ENCODE assay signal across 21 mouse cellular contexts in genomic region chr8:87467906-87468305, GRCm38 (mm10). TPM values are rescaled to one million over a fixed set of nuclear protein-coding genes. Genes with fewer than 3 reads are reported as not detected.
DNase-seq lines count a peak whose midpoint lies in the region; ATAC-seq and TF ChIP-seq lines count a peak whose summit lies in the region.
"Had no signal": no experiment of that assay in that cellular context is flagged by ENCODE, and none has a peak within 500 bp of the region (broad histone marks: within the 10 kb centered on the region; RNA-seq: fewer than 3 reads in every experiment).

No protein-coding gene starts in this region.

- H3K4me3 ChIP-seq in hindbrain, embryonic 10.5 days = no peak overlapping the region
- no peak overlapping the region for H3K4me3 ChIP-seq in midbrain, embryonic 16.5 days (ENCODE audit: low read depth, low read length)
- no peak overlapping the region for H3K4me3 ChIP-seq in intestine, postnatal 0 days (ENCODE audit: low read depth, low read length)
- H3K4me3 ChIP-seq: gastrocnemius, adult 2 months; heart, adult 2 months had no signal

- DNase-seq in heart, adult 11 months = peak; percentile 79
- no peak for DNase-seq in heart, postnatal 25 days (ENCODE audit: low spot score)
- peak; percentile 30 for DNase-seq in ZHBTc4 (ENCODE audit: low read depth, low spot score)
- DNase-seq in hindbrain, embryonic 10.5 days (ENCODE audit: low spot score) = peak; percentile 7
- DNase-seq in adrenal gland, adult 18-20 months (ENCODE audit: low spot score in 2 of 2) = no peak
- DNase-seq in testis, postnatal 10 days (ENCODE audit: low spot score) = no peak
- DNase-seq: adrenal gland, postnatal 14 days; gastrocnemius, adult 2 months; heart, adult 2 months; layer of hippocampus, adult 9-11 months; liver; lung, adult 2 months; right cerebral cortex, postnatal 14 days had no signal

- no peaks in the 10 kb centered on the region for H3K9me3 ChIP-seq in hindbrain, embryonic 10.5 days
- H3K9me3 ChIP-seq in midbrain, embryonic 16.5 days (replicated peaks; ENCODE audit: control insufficient read depth, low read length, poor library complexity, severe bottlenecking) = no peaks in the 10 kb centered on the region
- no peaks in the 10 kb centered on the region for H3K9me3 ChIP-seq in intestine, postnatal 0 days (ENCODE audit: control insufficient read depth)

- no peaks in the 10 kb centered on the region for H3K36me3 ChIP-seq in hindbrain, embryonic 10.5 days
- H3K36me3 ChIP-seq in midbrain, embryonic 16.5 days (ENCODE audit: control insufficient read depth, insufficient read depth, low read length) = no peaks in the 10 kb centered on the region
- H3K36me3 ChIP-seq in intestine, postnatal 0 days (ENCODE audit: control insufficient read depth, insufficient read depth) = no peaks in the 10 kb centered on the region

- ATAC-seq in midbrain, embryonic 16.5 days = no peak
- ATAC-seq in intestine, postnatal 0 days = no peak
- ATAC-seq: forebrain, embryonic 16.5 days; intestine, embryonic 16.5 days had no signal

- H3K27me3 ChIP-seq in hindbrain, embryonic 10.5 days (ENCODE audit: insufficient read depth, poor library complexity, severe bottlenecking) = peaks cover 94% of the 10 kb centered on the region
- H3K27me3 ChIP-seq in midbrain, embryonic 16.5 days (ENCODE audit: control insufficient read depth, insufficient read depth, low read depth, low read length) = peaks cover 19% of the 10 kb centered on the region
- H3K27me3 ChIP-seq in intestine, postnatal 0 days (replicated peaks; ENCODE audit: control insufficient read depth, insufficient read depth, low read length) = peaks cover 77% of the 10 kb centered on the region

- no peak overlapping the region for H3K27ac ChIP-seq in hindbrain, embryonic 10.5 days
- no peak overlapping the region for H3K27ac ChIP-seq in midbrain, embryonic 16.5 days (ENCODE audit: low read length)
- H3K27ac ChIP-seq in intestine, postnatal 0 days (ENCODE audit: low read depth, low read length) = no peak overlapping the region
- H3K27ac ChIP-seq: gastrocnemius, adult 2 months; heart, adult 2 months; kidney, postnatal 0 days; macrophage had no signal

- no peak for TF ChIP-seq CTCF in intestine, postnatal 0 days (IDR thresholded peaks at IDR 0.05; ENCODE audit: low read depth)

- intact Hi-C loops in heart, postnatal 25 days (cut with DNase I) = no loop called here

- H3K4me1 ChIP-seq in hindbrain, embryonic 10.5 days (replicated peaks) = peaks cover 50% of the 10 kb centered on the region
- H3K4me1 ChIP-seq in midbrain, embryonic 16.5 days (ENCODE audit: control insufficient read depth, insufficient read depth, low read length) = peaks cover 30% of the 10 kb centered on the region
- peaks cover 12% of the 10 kb centered on the region; the same call in 1 of the 2 replicates for H3K4me1 ChIP-seq in intestine, postnatal 0 days (replicated peaks; ENCODE audit: control insufficient read depth, insufficient read depth, low read length)

- H3K9ac ChIP-seq in midbrain, embryonic 16.5 days (ENCODE audit: low read depth, low read length) = no peak overlapping the region
- no peak overlapping the region for H3K9ac ChIP-seq in intestine, postnatal 0 days (ENCODE audit: low read depth, low read length)

- 12% methylated on average over 3 of the region's 3 CpGs for WGBS in hindbrain, embryonic 10.5 days
- WGBS in midbrain, embryonic 16.5 days = 26% methylated on average over 3 of the region's 3 CpGs
- 26% methylated on average over 3 of the region's 3 CpGs for WGBS in intestine, postnatal 0 days

- 0 out of 2 replicates have a peak overlapping the region, but pooled peaks have one; percentile 0 for H3K4me2 ChIP-seq in midbrain, embryonic 16.5 days (ENCODE audit: low read length)
- no peak overlapping the region for H3K4me2 ChIP-seq in intestine, postnatal 0 days (replicated peaks; ENCODE audit: low read depth)

RNA-seq across cellular contexts. Expression of gene Cbln1, which starts 4.5 kb away (rescaled TPM):
- under 1 TPM; 0.52 to 0.87 TPM for total RNA-seq in heart, postnatal 25 days (2021)
- polyA plus RNA-seq in hindbrain, embryonic 10.5 days (2016; fragmentation: Nextera tagmentation; extraction: Ambion mirVana) = 3.6 and 11.7 TPM in 2 replicates
- 16.7 and 19.9 TPM in 2 replicates for polyA plus RNA-seq in midbrain, embryonic 16.5 days (2015; fragmentation: Nextera tagmentation; extraction: Ambion mirVana)
- total RNA-seq in adrenal gland, adult 18-20 months (2021) = under 1 TPM in 1 of 2 experiments, not detected in 1; 0.70 TPM
- 0.07 TPM in 1 of 2 replicates, not detected in the other for polyA plus RNA-seq in intestine, postnatal 0 days (2015; fragmentation: Nextera tagmentation; extraction: Ambion mirVana)
- total RNA-seq: gastrocnemius, adult 2 months; MEL had no signal
- polyA plus RNA-seq: heart, postnatal 0 days; intestine, embryonic 16.5 days; lung, adult 2 months; macrophage had no signal

Comparison
In these comparisons a context has a peak if more than half of its experiments do, and no peak if none do; other contexts are left out.
1. DNase-seq: peak in heart, adult 11 months (single experiment), ZHBTc4 (single experiment) and hindbrain, embryonic 10.5 days (single experiment); none in heart, postnatal 25 days (single experiment), adrenal gland, adult 18-20 months (0 of 2) and testis, postnatal 10 days (single experiment).